Mouse (Mus musculus): Measurements from ENCODE around the gene Plekhg2. TPM values are rescaled to one million over a fixed set of nuclear protein-coding genes. Genes with fewer than 3 reads are reported as not detected.

Gene Plekhg2
- polyA plus RNA-seq (2015; fragmentation: Illumina TruSeq; extraction: RNeasy Lipid Tissue Mini Kit (QIAGEN cat#74804); ENCODE audit: insufficient read depth, low read depth, low replicate concordance), result 9.1 TPM

DNA sequence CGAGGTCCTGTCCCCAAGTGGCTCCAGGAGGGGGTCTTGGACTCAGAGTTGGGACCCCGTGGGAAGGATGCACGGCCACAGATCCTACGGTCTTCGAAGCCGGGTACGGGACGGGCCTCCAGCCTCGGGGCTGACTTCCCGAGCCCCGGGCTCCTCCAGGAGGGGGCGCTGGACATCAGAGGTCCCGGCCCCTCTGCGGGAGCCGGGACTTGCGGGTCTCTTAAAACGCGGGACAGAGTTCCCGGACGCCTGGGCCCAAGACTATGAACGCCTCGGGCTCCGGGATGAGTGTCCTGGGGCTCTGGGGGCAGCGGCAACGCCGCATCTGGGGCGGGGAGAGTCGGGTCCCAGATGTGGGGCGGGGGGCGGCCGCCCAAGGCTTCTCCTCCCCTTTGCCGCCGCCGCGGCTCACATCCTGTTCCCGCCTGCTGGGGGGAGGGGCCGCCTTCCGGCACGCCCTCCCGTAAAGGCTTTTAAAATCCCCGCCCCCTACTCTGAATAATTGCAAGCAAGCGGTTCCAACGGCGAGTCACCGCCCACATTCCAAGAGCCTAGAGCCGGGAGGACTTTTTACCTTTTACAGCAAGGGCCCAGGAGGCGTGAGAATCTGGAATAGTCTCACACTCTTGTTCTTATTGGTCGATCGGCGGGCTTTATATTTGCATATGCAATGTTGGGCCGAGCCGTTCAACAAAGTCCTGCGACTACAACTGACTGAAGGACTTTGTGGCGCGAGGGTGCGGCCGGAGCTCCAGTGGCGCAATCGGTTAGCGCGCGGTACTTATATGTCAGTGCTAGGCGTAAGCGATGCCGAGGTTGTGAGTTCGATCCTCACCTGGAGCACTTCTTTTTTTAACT, at the start of gene Plekhg2:
Gene Plekhg2, minus strand, starts transcription at position 349 of the 858 bp plus-strand sequence.

DNA sequence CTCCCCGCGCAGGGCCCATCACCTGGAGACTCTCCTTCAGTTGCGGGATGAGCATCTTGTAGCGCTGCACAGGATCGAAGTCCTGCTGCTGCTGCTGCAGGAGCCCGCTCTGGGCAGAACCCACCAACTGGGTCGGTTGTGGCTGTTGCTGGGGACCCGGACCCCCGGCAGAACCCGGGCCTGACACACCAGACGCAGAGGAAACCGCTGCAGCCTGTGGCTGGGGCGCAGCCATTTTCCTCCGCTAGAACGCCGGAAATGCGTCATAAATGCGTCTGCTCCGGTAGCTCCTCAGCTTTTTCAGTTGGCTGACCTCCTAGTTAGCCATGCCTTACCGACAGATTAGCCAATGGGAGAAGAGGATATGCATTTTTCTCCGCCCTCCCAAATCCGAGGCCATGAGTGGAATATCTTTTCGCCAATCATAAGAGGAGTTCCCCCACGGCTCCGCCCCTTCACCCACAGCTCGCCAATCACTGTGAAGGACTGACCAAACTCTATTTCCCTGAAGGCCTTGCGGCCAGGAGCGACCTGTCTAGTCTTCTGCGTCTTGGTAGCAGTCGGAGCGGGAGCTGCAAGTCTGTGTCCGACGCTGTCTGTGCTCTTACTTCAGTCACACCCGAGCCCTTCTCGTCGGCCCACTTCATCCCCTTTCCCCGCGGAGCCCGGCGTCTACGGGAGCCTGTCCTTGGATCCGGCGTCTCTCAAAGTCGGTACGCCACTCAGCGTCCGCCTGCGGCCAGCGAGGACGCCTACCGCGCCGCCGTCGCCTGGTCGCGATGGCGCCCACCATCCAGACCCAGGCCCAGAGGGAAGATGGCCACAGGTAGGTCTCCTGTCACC, 20.3 kb upstream of the Plekhg2 start, which contains the start of the genes Med29 and Paf1:
Gene Med29, minus strand, starts transcription at position 280 of the 843 bp plus-strand sequence.
Gene Paf1, plus strand, starts transcription at position 523 of the 843 bp plus-strand sequence.

DNA sequence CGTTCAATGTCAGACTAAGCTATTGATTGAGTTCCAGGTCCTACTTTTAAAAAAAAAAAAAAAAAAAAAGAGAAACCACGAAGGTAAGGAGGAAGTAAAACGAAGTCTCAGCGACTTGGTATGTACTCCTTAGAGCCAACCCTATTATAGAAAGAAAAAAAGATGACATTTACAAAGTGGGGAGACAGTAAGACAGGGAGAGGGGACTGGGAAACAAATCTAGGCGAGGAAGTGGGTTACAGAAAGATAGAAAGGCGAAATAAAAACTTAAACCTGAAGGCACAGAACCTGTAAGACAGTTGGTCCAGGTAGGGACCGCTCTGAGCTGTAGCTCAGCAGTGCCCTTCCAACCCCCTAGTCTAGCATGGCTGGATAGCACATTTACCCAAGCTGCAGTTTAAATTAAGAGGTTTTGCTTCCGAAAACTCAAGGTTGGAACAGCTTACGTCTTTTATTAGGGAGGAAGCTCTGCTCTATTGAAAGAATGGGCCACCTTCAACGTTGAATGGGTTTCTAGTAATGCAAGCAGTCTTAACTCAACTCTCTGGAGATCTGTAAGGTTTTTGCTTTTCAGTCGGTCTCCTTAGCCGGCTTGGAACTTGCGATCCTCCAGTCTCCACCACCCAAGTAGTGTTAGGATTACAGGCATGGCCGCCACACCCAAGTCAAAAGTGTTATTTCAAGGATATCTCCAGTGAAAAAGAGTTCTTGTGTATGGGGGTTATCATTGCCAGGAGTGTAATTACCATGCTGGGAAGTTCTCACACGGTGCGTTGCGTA, 8.0 kb upstream of the Plekhg2 start, which contains the start of gene Zfp36:
Gene Zfp36, minus strand, starts transcription at position 17 of the 780 bp plus-strand sequence.

DNA sequence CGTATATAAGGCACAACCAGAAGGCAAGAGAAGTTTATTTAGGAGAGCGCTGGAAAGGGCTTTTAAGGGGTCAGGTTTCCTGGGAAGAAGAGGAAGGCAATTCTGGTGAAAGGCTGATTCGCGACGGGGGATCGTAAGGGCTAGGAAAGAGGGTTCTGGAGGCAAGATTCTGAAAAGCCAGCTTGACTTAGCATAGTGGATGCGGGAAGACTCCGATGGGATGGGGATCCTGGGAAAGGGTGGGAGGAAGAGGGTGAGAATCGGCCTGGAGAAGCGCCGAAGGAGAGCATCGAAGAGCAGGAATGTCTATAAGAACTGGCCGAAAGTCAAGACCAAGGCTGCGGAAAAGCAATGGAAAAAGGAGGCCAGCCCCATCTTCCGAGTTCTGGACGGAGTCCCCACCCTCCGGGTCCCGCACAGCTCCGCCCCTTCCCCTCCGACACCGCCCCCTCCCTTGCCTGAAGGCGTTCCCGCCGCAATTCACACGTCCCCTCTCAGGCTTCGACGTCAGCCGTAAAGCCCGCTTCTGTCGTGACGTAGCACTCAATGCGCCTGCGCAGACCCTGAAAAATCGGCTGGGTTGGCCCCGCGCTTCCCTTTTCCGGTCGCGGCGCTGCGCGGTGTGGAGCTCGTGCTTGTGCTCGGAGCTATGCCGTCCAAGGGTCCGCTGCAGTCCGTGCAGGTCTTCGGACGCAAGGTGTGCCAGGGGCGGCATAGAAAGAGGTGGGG, 22.1 kb downstream of the Plekhg2 start, which contains the start of gene Rps16:
Gene Rps16, plus strand, starts transcription at position 498 of the 729 bp plus-strand sequence.

DNA sequence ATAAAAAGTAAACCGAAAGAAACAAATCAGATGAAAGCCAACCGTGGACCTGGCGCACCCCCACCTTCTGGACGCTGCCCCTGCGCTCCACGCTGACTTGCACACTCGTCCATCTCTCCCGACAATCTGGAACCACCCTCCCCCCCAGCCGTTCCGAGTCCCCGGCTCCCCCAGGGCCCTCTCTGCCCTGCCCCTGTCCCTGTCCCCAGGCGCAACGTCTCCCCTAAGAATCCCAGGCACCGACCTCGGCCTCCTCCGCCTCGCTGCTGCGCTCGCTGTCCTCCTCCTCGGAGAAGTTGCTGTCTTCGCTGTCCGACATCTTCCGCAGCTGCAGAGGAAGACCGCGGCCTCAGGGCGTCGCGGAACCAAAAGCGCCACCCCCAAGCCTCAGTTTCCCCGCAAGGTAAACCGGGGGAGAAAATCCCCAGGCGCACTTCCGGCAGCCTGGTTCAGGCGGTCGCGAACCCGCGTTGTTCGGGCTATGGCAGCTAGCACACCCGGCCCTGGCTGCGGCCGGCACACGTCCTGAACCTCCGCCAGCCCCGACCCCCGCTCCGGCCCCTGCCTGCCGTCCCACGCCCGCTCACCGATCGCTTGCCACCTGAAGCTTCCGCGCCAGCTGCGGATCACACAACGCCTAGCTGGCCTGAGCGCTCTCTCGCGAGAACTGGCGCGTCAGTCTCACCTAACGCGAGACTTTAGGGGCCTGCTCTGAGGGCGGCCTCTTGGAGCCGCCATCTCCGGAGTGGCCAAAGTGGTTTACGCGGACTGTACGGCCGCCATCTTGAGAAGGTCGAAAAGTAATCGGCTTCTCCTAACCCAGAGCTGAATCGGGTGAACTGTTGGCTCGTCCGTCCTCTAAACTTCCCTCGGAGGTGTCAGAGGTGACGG, 34.0 kb downstream of the Plekhg2 start, which contains the start of gene Supt5:
Gene Supt5, minus strand, starts transcription at position 639 of the 891 bp plus-strand sequence.

DNA sequence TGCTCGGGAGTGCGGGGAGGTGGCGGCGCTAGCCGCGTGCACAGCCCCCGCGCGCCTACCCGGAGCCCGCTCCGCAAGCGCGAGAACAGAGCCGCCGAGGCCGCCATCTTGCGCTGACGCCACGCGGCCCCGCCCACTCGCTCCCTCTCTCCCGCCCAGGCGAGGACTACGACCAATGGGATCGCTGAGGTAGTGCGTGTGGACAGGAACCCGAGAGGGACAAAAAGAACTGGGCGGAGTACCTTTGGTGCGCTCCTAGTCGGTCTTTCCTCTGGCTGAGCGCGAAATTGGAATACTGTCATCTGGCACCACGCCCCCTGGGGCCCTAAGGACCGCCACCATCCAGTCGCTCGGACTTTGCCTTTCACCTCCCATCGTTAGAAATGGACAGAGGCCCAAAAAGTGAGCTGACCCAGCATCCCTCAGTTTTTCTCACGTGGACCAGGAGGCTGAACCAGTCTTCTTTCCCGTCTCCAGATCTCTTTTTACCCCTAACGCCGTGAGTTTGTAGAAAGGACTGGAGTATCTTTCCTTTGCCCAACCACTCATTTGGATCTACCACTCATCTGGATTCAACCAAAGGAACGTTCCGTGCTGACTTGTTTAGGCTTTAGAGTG, 60.4 kb downstream of the Plekhg2 start, which contains the start of gene Timm50:
Gene Timm50, minus strand, starts transcription at position 147 of the 618 bp plus-strand sequence.

Other genes starting within 250 kb of the Plekhg2 start
- gene 9530053A07Rik, start 243.1 kb downstream of the Plekhg2 start, polyA plus RNA-seq (2015; fragmentation: Illumina TruSeq; extraction: RNeasy Lipid Tissue Mini Kit (QIAGEN cat#74804); ENCODE audit: insufficient read depth, low read depth, low replicate concordance), result not detected
- 22.7 TPM for gene Fbl, start 202.9 kb downstream of the Plekhg2 start, polyA plus RNA-seq (2015; fragmentation: Illumina TruSeq; extraction: RNeasy Lipid Tissue Mini Kit (QIAGEN cat#74804); ENCODE audit: insufficient read depth, low read depth, low replicate concordance)
- 4.9 TPM for gene Dyrk1b, start 193.1 kb downstream of the Plekhg2 start, polyA plus RNA-seq (2015; fragmentation: Illumina TruSeq; extraction: RNeasy Lipid Tissue Mini Kit (QIAGEN cat#74804); ENCODE audit: insufficient read depth, low read depth, low replicate concordance)
- 2.6 TPM for gene Eid2, start 104.7 kb downstream of the Plekhg2 start, polyA plus RNA-seq (2015; fragmentation: Illumina TruSeq; extraction: RNeasy Lipid Tissue Mini Kit (QIAGEN cat#74804); ENCODE audit: insufficient read depth, low read depth, low replicate concordance)
- 0.94 TPM for gene Eid2b, start 94.9 kb downstream of the Plekhg2 start, polyA plus RNA-seq (2015; fragmentation: Illumina TruSeq; extraction: RNeasy Lipid Tissue Mini Kit (QIAGEN cat#74804); ENCODE audit: insufficient read depth, low read depth, low replicate concordance)
- gene Selenov, start 81.4 kb downstream of the Plekhg2 start, polyA plus RNA-seq (2015; fragmentation: Illumina TruSeq; extraction: RNeasy Lipid Tissue Mini Kit (QIAGEN cat#74804); ENCODE audit: insufficient read depth, low read depth, low replicate concordance), result not detected
- not detected for gene Dll3, start 70.4 kb downstream of the Plekhg2 start, polyA plus RNA-seq (2015; fragmentation: Illumina TruSeq; extraction: RNeasy Lipid Tissue Mini Kit (QIAGEN cat#74804); ENCODE audit: insufficient read depth, low read depth, low replicate concordance)
- 17.7 TPM for gene Timm50, start 60.5 kb downstream of the Plekhg2 start, polyA plus RNA-seq (2015; fragmentation: Illumina TruSeq; extraction: RNeasy Lipid Tissue Mini Kit (QIAGEN cat#74804); ENCODE audit: insufficient read depth, low read depth, low replicate concordance)
- gene Supt5, start 33.9 kb downstream of the Plekhg2 start, polyA plus RNA-seq (2015; fragmentation: Illumina TruSeq; extraction: RNeasy Lipid Tissue Mini Kit (QIAGEN cat#74804); ENCODE audit: insufficient read depth, low read depth, low replicate concordance), result 29.0 TPM
- 346 TPM for gene Rps16, start 21.9 kb downstream of the Plekhg2 start, polyA plus RNA-seq (2015; fragmentation: Illumina TruSeq; extraction: RNeasy Lipid Tissue Mini Kit (QIAGEN cat#74804); ENCODE audit: insufficient read depth, low read depth, low replicate concordance)
- gene Zfp36, start 7.7 kb upstream of the Plekhg2 start, polyA plus RNA-seq (2015; fragmentation: Illumina TruSeq; extraction: RNeasy Lipid Tissue Mini Kit (QIAGEN cat#74804); ENCODE audit: insufficient read depth, low read depth, low replicate concordance), result 11.6 TPM
- 11.4 TPM for gene Med29, start 20.1 kb upstream of the Plekhg2 start, polyA plus RNA-seq (2015; fragmentation: Illumina TruSeq; extraction: RNeasy Lipid Tissue Mini Kit (QIAGEN cat#74804); ENCODE audit: insufficient read depth, low read depth, low replicate concordance)
- 34.6 TPM for gene Paf1, start 20.4 kb upstream of the Plekhg2 start, polyA plus RNA-seq (2015; fragmentation: Illumina TruSeq; extraction: RNeasy Lipid Tissue Mini Kit (QIAGEN cat#74804); ENCODE audit: insufficient read depth, low read depth, low replicate concordance)
- gene Gmfg, start 64.8 kb upstream of the Plekhg2 start, polyA plus RNA-seq (2015; fragmentation: Illumina TruSeq; extraction: RNeasy Lipid Tissue Mini Kit (QIAGEN cat#74804); ENCODE audit: insufficient read depth, low read depth, low replicate concordance), result 10.5 TPM
- gene Lrfn1, start 79.4 kb upstream of the Plekhg2 start, polyA plus RNA-seq (2015; fragmentation: Illumina TruSeq; extraction: RNeasy Lipid Tissue Mini Kit (QIAGEN cat#74804); ENCODE audit: insufficient read depth, low read depth, low replicate concordance), result 0.52 TPM
- not detected for gene Ifnl2, start 137.9 kb upstream of the Plekhg2 start, polyA plus RNA-seq (2015; fragmentation: Illumina TruSeq; extraction: RNeasy Lipid Tissue Mini Kit (QIAGEN cat#74804); ENCODE audit: insufficient read depth, low read depth, low replicate concordance)
- not detected for gene Ifnl3, start 150.2 kb upstream of the Plekhg2 start, polyA plus RNA-seq (2015; fragmentation: Illumina TruSeq; extraction: RNeasy Lipid Tissue Mini Kit (QIAGEN cat#74804); ENCODE audit: insufficient read depth, low read depth, low replicate concordance)
- 18,579 TPM for gene Sycn, start 168.3 kb upstream of the Plekhg2 start, polyA plus RNA-seq (2015; fragmentation: Illumina TruSeq; extraction: RNeasy Lipid Tissue Mini Kit (QIAGEN cat#74804); ENCODE audit: insufficient read depth, low read depth, low replicate concordance)
- gene Nccrp1, start 174.7 kb upstream of the Plekhg2 start, polyA plus RNA-seq (2015; fragmentation: Illumina TruSeq; extraction: RNeasy Lipid Tissue Mini Kit (QIAGEN cat#74804); ENCODE audit: insufficient read depth, low read depth, low replicate concordance), result not detected
- 8.6 TPM for gene Samd4b, start 225.5 kb upstream of the Plekhg2 start, polyA plus RNA-seq (2015; fragmentation: Illumina TruSeq; extraction: RNeasy Lipid Tissue Mini Kit (QIAGEN cat#74804); ENCODE audit: insufficient read depth, low read depth, low replicate concordance)
- gene Pak4, start 225.6 kb upstream of the Plekhg2 start, polyA plus RNA-seq (2015; fragmentation: Illumina TruSeq; extraction: RNeasy Lipid Tissue Mini Kit (QIAGEN cat#74804); ENCODE audit: insufficient read depth, low read depth, low replicate concordance), result 5.4 TPM

Measured in pancreas, adult 10 weeks (tissue).